15 mouse cellular contexts compared by ENCODE assay signal in genomic region chr6:61125431-61125830, GRCm38 (mm10).
"Had no signal": no experiment of that assay in that cellular context is flagged by ENCODE, and none has a peak within 500 bp of the region (broad histone marks: within the 10 kb centered on the region; RNA-seq: fewer than 3 reads in every experiment).

No protein-coding gene starts in this region.

- H3K36me3 ChIP-seq: neural tube, embryonic 15.5 days; stomach, embryonic 15.5 days had no signal

- H3K4me3 ChIP-seq: neural tube, embryonic 15.5 days; stomach, embryonic 15.5 days had no signal

- H3K9ac ChIP-seq: neural tube, embryonic 15.5 days; stomach, embryonic 15.5 days had no signal

- H3K4me1 ChIP-seq: neural tube, embryonic 15.5 days; stomach, embryonic 15.5 days had no signal

- DNase-seq: retina, postnatal 1 day; right cerebral cortex, adult 18-20 months; right cerebral cortex, postnatal 14 days; right cerebral cortex, postnatal 25 days; right cerebral cortex, postnatal 4 days; spleen, adult 18-20 months; thymus, adult 18-20 months; thymus, adult 2 months; thymus, postnatal 14 days; thymus, postnatal 25 days; thymus, postnatal 36 days; thymus, postnatal 4 days had no signal

- H3K27me3 ChIP-seq: neural tube, embryonic 15.5 days; stomach, embryonic 15.5 days had no signal

- H3K9me3 ChIP-seq: neural tube, embryonic 15.5 days; stomach, embryonic 15.5 days had no signal

- H3K4me2 ChIP-seq: neural tube, embryonic 15.5 days; stomach, embryonic 15.5 days had no signal

- H3K27ac ChIP-seq: neural tube, embryonic 15.5 days; stomach, embryonic 15.5 days; stomach, postnatal 0 days had no signal
